Mouse (Mus musculus) embryonic fibroblast, embryonic 13.5 days (primary cell): ENCODE results near the gene Eaf1. TPM values are rescaled to one million over a fixed set of nuclear protein-coding genes. Genes with fewer than 3 reads are reported as not detected.

Experiments used
- H3K27ac ChIP-seq: 2 replicates; pipeline ENCODE4 v1.5.1; 2012; ENCODE audit warnings: low read length, control low read depth, inconsistent platforms; ENCODE audit not compliant: insufficient read depth
- H3K4me1 ChIP-seq: 2 replicates; pipeline ENCODE4 v1.6.1; 2011; ENCODE audit warnings: low read length; ENCODE audit not compliant: control insufficient read depth, insufficient read depth
- H3K4me3 ChIP-seq: 2 replicates; pipeline ENCODE4 v1.5.1; 2011; ENCODE audit warnings: mild to moderate bottlenecking, control low read depth, low read length; ENCODE audit not compliant: insufficient read depth
- CTCF ChIP-seq: IDR thresholded peaks from 2 replicates; pipeline ENCODE4 v1.5.1; 2011; ENCODE audit warnings: mild to moderate bottlenecking, control low read depth, low read length, moderate library complexity, borderline replicate concordance; ENCODE audit not compliant: insufficient read depth
- POLR2A ChIP-seq: IDR thresholded peaks from 2 replicates; pipeline ENCODE4 v1.6.1; 2011; ENCODE audit warnings: low read depth, mild to moderate bottlenecking, control low read depth, low read length, moderate library complexity
- polyA plus RNA-seq: library from polyadenylated mRNA; stranded (reverse); fragments of >200 nt; gene quantifications from 2 replicates; pipeline ENCODE4 v1.2.4, GENCODE M21; 2011; ENCODE audit warnings: low read depth; ENCODE audit not compliant: missing spikeins, insufficient read length

The Eaf1 gene
- polyA plus RNA-seq, 1 experiment: 30.0 TPM

DNA sequence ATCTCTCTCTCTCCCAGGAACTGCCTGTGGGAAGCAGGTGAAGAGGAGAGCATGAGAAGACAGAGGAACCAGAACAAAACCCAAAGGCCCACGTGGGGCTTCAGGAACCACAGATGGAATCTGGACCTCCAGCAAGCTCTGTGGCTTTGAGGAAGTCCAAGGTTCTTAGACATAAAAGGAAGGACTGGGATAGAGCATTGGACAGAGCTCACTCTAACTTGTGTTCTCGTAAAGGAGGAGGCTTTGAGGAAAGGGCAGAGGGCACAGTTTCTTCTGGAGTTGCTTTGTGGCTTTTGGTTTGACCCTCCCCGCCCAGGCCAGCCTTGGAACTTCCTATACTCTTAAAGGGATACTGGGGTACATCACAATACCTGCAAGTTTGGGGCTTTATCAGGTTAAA, 38.5 kb downstream of the Eaf1 start:
- Histone ChIP-seq H3K27ac (no peak overlapping the region), H3K4me3 (no peak overlapping the region), H3K4me1 (0 out of 2 replicates have a peak, but pooled peaks cover 3% of the 10 kb centered on the region)
- no peak for TF ChIP-seq POLR2A
- TF ChIP-seq CTCF: no peak

DNA sequence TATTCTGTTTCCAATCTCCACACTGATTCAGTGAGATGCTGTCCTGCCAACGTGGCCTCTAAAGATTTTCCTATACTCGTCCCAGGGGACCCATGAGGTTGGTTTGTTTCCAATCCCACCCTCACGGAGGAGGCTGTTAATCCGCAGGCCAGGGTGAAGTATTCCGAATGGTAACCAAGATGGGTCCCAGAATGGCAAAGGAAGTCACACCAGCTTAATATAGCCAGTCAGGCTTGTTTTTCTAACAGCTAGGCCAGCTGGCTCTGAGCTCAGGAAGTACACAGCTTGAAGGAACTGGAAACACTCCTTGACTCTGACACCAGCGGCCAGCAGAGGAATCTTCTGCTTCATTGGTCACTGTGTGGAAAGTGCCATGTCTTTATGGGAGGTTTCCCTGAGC, 43.1 kb downstream of the Eaf1 start:
- no peak for TF ChIP-seq CTCF
- no peak for TF ChIP-seq POLR2A

DNA sequence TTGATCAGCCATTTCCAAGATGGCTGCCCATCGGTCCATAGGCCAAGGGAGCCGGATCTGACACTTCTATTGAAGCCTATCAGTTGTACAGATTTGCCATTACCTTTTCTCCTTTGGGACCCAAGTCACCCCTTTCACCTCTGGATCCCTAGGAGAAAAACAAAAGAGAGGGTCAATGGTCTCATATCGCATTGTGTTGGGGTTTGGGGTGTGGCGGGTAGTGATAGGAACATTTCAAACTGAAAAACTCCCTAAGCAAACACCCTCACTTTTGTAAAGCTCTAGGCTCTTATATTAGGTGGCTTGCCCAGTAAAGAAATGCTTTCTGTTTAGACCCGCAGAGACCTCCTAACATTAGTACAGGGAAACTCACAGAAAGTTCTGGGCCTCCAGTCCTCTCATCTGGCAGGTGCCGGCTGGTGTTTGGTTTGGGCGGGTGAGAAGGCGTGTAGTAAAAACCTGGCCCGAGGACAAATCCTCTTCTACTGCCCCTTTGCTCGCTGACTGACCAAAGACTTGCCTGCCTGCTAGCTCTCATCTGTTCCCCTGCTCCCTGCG, 49.8 kb downstream of the Eaf1 start:
- Histone ChIP-seq H3K27ac (no peak overlapping the region), H3K4me1 (no peaks in the 10 kb centered on the region), H3K4me3 (no peak overlapping the region)
- TF ChIP-seq CTCF: no peak
- TF ChIP-seq POLR2A: no peak

More for the DNA sequence above, 43.1 kb downstream of the Eaf1 start:
- H3K4me1 ChIP-seq: no peaks in the 10 kb centered on the region
- H3K4me3 ChIP-seq: no peak overlapping the region
- no peak overlapping the region for H3K27ac ChIP-seq

DNA sequence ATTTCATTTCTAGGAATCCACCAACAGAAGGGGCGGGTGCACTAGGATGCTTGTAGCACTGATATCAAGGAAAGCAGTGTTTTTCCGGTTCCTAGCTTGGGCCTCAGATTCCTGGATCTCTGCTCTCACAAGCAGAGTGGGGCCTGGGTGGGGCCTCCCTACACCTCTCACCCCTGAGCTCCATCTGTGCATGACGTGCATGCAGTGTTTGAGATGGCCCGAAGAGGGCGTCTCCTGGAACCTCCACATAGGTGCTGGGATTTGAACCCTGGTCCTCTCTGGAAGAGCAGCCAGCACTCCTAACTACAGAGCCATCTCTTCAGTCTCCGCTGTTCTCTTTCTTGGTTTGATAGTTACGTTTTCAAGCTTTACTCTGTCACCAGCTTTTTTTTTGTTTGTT, 60.8 kb downstream of the Eaf1 start:
- H3K4me1 ChIP-seq: no peaks in the 10 kb centered on the region
- TF ChIP-seq CTCF (no peak), POLR2A (no peak)
- H3K4me3 ChIP-seq: no peak overlapping the region
- H3K27ac ChIP-seq: no peak overlapping the region

DNA sequence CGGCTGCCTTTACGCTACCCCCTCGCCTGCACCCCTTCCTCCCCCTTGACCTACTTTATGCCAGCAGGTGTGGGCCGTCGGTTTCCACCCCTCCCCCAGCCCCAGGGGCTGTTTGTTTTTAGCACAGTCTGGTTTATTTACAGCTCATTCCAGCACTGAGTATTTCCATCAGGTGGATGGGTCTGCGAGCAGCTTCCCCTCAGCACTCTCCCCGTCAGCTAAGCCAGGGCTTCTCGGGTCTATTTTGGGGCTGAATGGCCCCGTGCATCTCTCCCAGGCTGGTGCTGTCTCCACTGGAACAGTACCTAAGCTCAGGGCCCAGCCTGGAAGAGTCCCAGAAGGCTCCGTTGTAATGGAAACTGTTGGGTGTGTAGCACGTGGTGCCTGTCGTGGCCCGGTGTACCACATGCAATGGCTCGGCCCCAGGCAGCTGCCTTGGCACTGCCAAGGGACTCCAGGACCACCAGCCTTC, 61.8 kb downstream of the Eaf1 start:
- Histone ChIP-seq H3K27ac (no peak overlapping the region), H3K4me1 (no peaks in the 10 kb centered on the region), H3K4me3 (no peak overlapping the region)
- no peak for TF ChIP-seq POLR2A
- TF ChIP-seq CTCF: no peak

DNA sequence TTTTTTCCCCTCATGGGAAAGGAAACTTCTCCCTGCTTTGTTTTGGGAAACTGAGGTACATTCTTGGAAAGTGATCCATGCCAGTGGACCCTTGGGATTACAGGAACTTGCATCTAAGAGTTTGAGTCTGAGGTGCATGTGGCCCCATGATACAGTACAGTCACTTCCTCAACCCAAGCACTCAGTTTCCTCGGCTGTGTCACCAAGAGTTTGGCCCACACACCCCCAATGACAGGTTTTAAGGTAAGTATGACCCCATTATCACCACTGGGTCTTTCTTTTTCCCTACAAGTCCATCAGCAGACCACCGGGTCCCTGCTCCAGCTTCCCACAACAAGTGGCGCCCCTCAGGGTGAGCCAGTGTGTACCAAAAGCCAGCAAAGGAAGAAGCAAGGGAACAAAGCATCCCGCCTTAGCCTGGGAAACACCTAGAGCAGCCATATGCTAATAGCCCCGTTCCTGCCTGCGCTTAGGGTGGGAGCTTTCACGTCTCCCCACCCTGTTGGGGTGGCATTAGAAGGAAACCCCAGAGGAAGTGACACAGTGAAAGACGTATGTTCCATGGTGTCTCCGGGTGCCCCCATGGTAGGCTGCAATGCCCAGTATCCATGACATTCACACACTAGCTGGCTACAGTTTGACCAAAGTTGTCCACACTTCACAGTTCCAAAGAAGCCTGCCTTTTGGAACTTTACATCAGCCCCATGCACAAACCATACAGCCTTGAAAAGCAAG, 62.5 kb downstream of the Eaf1 start:
- no peak overlapping the region for H3K4me3 ChIP-seq
- TF ChIP-seq POLR2A: no peak
- H3K27ac ChIP-seq: no peak overlapping the region
- H3K4me1 ChIP-seq: no peaks in the 10 kb centered on the region

DNA sequence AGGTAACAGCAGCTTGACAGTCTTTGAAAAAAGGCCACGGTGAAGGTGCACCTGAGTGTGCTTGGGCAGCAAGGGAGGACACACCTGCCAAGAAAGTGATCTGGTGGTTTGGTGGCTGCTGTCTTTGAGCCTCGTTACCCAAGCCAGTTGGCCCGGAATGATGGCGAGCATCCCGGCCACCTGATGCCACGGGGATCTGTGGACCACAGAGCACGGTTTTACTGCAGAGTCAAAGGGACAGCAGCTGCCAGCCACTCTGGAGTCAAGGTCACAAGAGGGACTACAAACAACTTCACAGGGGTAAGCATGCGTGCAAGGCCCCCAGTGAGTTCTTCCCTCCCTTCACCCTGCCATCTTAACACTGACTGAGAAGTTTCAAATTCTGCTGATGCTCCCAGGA, 63.1 kb downstream of the Eaf1 start:
- Histone ChIP-seq H3K27ac (no peak overlapping the region), H3K4me3 (no peak overlapping the region), H3K4me1 (no peaks in the 10 kb centered on the region)
- no peak for TF ChIP-seq POLR2A
- no peak for TF ChIP-seq CTCF

DNA sequence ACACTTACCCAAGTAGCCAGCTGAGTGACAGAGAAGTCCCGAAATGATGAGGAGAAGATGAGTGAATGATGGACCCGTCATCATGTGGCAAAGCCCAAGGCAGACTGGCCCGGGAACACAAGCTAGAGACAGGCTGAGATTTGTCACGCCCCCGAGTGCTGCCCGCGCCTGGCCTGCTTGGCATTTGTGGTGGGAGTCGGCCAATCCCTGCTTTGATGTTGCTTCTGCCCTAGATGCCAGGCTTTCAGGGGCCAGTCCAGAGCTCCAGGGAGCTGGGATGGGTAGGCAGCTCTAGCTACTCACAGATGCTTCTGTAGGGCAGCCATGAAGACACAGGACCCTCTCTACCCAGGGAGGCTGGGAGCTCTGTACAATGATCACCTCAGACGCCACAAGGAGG, 63.6 kb downstream of the Eaf1 start:
- TF ChIP-seq CTCF (no peak), POLR2A (no peak)
- no peak overlapping the region for H3K27ac ChIP-seq
- no peak overlapping the region for H3K4me3 ChIP-seq
- H3K4me1 ChIP-seq: no peaks in the 10 kb centered on the region

DNA sequence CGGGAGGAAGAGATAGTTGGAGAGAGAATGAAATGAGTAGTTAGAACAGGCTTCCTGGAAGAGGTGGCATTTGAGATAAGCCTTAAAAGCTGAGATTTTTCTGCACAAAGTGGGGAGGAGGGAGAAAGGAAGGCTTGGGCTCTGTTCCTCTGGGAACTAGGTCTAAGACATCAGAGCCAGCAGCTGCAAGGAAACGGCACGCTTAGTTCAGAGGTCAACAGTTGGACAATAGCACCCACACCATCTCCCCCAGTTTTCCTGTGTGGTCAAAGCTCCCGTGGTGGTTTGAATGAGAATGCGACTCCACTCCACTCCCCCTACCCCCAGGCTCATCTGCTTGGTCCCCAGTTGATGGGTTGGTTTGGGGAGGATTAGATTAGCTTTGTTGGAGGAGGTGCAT, 65.0 kb downstream of the Eaf1 start:
- no peaks in the 10 kb centered on the region for H3K4me1 ChIP-seq
- H3K27ac ChIP-seq: no peak overlapping the region
- H3K4me3 ChIP-seq: no peak overlapping the region
- TF ChIP-seq CTCF (no peak), POLR2A (no peak)

Other genes with a start within 250 kb of the Eaf1 start
- 5.9 and 6.5 TPM in 2 replicates for gene Phf7, start 243.1 kb upstream of the Eaf1 start, polyA plus RNA-seq
- 26.3 and 37.4 TPM in 2 replicates for gene Bap1, start 242.9 kb upstream of the Eaf1 start, polyA plus RNA-seq
- 0.40 and 1.5 TPM in 2 replicates for gene Dnah1, start 170.5 kb upstream of the Eaf1 start, polyA plus RNA-seq
- gene Capn7, start 157.8 kb upstream of the Eaf1 start, polyA plus RNA-seq: 38.1 and 46.0 TPM in 2 replicates
- gene Sh3bp5, start 58.3 kb upstream of the Eaf1 start, polyA plus RNA-seq: 25.0 and 29.1 TPM in 2 replicates
- gene Mettl6, start 641 bp downstream of the Eaf1 start, polyA plus RNA-seq: 55.8 and 57.7 TPM in 2 replicates
- gene Colq, start 96.9 kb downstream of the Eaf1 start, polyA plus RNA-seq: 0.17 and 0.42 TPM in 2 replicates
- not detected in 2 replicates for gene Gm49387, start 146.5 kb downstream of the Eaf1 start, polyA plus RNA-seq
- 13.6 and 15.8 TPM in 2 replicates for gene Btd, start 146.6 kb downstream of the Eaf1 start, polyA plus RNA-seq
- gene Hacl1, start 146.9 kb downstream of the Eaf1 start, polyA plus RNA-seq: 11.0 and 11.5 TPM in 2 replicates